Mouse (Mus musculus): ENCODE data around the gene Eml4.

Gene Eml4

DNA sequence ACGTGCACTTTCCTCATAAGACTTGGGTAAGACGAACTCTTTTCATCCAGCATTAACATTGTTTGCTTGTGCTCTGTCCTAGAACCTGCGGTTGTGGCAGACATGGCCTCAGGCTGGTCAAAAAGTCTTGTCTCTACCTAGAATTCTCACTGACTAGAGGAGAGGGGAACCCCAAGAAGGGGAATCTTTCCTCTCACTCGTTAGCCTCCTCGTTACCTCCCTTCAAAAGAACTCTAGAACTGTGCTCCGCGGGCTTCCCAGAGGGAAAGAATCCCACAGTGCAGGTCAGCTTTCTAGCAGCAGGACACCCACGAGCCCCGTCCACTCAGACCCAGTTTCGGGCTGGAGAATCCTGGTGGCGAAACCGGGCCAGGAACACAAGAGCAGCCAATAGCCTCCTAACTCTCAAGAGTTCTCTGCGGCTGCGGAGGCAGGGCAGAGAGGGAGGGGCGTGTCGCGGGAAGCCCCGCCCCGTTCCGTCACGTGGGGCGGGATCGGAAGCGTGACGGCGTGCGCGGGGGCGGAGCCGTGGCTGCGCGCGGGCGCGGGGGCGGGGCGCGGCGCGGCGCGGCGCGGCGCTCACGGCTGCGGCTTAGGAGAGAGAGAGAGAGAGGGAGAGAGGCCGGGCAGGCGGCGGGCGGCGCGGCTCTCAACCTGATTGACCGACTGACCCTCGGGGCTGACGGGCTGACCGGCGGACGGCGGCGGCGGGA is at the start of gene Eml4:
Gene Eml4, plus strand, starts transcription at position 553 of the 713 bp plus-strand sequence.
- DNase-seq (ENCODE audit: low read depth, low spot score), result peak; percentile 97

DNA sequence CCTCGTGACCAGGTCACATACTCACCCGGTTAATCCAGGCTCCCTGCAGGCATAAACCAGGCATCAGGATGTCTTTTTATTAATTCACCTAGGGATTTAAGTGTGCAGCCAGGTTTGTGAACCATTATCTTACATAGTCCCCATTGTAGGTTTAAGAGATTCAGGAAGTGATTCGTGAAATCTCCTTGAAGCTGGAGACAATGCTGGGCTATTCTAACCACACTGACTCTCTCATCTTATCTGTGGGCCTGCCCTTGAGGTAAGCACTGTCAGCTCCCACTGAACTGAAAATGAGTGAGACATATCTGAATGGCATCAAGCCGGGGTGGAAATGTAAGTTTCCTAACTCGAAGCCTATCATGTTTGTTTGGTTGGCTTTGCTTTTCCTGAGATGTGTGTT is 49.3 kb upstream of the Eml4 start:
- DNase-seq (ENCODE audit: low read depth, low spot score), result no peak

- no peak for DNase-seq (ENCODE audit: low read depth, low spot score)
Measured at GRCm38 (mm10) chr17:83304089-83304822, 46.5 kb upstream of the Eml4 start.

GRCm38 (mm10) chr17:83306964-83307640 is 43.6 kb upstream of the Eml4 start:
- DNase-seq (ENCODE audit: low read depth, low spot score), result peak; percentile 46

- DNase-seq (ENCODE audit: low read depth, low spot score), result no peak
Measured at GRCm38 (mm10) chr17:83307641-83308296, 43.0 kb upstream of the Eml4 start.

DNA sequence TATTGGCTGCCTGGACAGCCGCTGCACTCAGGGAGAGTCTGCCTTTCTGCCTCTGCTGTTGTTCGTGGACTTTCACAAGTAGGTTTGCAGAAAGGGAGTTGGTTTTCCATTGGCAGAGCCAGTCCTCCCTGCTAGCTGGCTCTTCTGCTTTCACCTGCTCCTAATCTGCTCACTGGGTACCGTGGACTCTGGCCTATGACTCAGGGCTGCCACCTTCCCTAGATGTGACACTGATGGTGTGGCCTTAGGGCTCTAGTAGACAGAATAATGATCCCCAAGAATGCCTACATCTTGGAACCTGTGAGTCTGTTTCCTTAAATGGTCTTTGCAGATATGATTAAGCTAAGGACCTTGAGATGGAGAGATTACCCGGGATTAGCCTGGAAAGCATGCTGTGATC is 42.3 kb upstream of the Eml4 start:
- no peak for DNase-seq (ENCODE audit: low read depth, low spot score)

DNA sequence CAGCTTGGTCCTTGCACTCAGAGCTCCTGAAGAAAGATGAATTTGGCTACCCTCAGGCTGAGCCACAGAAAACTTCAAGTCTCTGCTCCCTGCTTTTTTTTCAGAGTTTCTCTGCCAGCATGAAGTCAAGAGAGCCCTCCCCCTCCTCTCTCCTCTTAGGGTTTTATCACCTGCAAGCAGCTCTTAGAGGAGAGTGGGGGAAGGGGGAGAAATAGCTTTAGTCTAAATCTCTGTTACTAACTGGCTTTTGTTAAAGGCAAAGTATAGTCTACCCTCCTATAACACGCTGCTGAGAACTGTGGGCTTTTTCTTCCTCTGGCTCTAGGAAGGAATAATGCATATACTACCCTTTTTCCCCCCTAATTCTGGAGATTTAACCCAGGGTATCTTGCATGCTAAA is 41.5 kb upstream of the Eml4 start:
- DNase-seq (ENCODE audit: low read depth, low spot score), result no peak

DNA sequence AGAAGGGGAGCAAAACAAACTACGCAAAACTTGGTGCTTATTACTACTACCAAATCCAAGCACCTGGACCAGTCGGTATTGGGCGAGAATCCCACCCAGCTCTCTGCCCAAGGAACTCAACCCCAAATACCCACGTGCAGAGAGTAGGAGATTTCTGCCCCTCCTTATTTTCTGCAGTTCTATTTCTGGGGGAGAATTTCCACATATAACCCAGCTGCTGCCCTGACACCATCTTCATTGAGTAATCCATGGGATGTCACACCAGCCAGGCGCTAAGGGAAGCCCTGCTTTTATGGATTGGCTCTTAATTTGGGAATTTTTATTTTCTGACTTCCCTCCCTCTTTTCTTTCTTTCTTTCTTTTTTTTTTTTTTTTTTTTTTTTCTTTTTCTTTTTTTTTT is 38.9 kb upstream of the Eml4 start:
- DNase-seq (ENCODE audit: low read depth, low spot score), result no peak

DNA sequence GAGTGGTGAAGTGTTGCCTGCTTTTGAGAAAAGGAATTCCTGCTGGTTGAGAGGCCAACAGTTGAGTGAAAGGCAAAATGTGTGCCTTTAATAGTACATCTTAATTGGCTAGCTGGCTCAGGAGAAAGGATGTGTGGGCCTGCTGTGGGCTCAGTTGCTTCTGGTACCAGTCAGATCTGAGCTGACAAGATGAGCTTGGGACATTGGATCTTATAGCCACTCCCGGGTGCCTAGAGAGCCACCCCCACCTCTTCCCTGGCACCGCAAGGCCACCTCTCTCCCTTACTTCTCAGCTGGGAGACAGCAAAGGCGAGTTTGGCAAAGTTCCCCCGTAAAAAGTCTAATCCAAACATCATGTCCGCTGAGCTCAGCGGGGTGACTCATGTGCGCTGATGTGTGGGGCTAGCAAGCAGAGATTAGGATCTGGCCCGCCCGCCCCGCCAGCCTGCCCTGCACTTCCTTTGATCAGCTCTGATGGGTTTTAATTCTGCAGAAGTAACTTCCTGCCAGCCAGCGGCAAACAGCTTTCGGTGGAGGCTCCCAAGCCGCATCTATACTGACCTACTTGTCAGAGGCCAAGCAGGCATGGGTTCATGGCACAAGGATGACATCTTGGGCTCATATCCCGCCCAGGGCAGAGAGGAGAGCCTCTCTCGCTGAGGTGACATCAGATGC is 38.4 kb upstream of the Eml4 start:
- DNase-seq (ENCODE audit: low read depth, low spot score), result peak; percentile 85

DNA sequence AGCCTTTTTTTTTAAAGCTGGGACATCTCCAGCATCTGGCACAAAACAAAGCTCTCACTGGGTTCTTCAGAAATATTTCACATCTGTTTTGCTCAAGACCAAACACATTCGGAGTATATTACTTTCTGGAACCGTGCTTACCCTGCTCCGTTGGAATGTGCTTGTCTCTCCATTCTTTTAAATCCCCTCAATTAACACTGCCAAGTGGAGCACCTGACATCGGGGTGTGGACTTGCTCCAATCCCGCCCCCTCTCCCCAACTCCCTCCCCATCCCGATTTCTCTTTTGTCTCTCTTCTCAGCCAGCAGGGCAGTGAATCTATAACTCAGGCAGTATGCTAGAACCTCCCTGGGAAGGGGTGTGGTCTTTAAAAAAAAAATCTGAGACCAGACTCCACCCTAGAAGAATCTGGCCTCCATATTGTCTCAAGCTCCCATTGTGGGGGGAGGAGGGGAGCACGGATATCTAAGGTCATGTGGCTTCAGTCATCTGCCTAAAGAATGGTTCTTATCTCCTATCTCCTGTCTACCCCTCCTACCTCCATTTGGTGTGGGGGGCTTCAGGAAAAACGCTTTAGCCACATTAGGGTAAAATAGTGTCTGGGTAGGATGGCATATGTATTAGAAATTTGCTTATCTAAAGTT is 37.6 kb upstream of the Eml4 start:
- DNase-seq (ENCODE audit: low read depth, low spot score), result no peak

DNA sequence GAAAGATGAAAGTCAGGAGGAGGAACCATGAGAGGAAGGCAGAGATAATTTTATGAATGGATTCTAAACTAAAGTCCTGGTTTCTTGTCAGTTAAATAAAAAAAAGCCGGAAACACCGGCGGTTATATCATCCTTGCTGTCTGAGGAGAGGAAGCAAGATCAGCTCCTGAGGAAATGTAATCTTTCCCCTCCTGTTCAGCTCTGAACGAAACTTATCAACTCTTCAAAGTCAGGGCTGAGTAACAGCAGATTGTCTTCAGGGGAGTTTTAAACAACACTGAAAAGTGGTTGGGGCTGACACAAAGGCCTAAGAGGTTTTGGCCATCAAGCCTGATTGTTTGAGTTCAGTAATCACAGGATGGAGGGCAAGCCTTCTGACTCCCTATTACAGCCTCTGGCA is 35.3 kb upstream of the Eml4 start:
- DNase-seq (ENCODE audit: low read depth, low spot score), result peak; percentile 23

DNA sequence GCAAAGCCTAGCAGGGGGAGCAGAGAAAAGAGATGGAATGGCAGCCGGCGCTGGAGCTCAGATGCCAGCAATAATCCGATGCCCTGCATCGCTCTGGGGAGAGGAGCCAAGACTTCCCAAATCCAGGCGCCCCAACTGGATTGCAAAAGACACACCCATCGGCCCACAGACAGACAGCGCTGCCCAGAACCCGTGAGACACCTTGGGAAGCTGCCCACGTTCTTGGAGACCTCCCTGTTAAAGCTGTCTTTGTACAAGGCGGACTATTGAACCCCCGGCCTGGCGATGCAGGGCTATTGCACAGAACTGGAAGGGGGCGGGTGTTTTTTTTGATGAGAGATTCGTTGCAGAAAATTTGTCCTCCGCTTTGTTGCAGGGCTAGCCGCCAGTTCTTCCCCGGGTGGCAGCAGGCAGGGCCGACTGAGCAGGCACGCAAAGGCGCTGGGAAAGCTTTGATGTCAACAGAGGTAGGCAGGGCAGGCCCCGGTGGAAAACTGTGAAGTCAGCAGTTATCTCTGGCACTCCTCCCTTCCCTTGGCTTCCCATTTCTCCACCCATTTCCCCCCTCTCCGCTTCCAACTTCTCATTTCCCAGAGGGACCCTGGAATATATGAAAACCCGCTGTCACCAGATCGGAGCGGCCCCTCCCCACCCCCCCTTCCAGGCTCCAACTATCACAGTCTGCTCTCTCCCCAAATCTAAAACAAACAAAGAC is 28.0 kb upstream of the Eml4 start:
- DNase-seq (ENCODE audit: low read depth, low spot score), result no peak

DNA sequence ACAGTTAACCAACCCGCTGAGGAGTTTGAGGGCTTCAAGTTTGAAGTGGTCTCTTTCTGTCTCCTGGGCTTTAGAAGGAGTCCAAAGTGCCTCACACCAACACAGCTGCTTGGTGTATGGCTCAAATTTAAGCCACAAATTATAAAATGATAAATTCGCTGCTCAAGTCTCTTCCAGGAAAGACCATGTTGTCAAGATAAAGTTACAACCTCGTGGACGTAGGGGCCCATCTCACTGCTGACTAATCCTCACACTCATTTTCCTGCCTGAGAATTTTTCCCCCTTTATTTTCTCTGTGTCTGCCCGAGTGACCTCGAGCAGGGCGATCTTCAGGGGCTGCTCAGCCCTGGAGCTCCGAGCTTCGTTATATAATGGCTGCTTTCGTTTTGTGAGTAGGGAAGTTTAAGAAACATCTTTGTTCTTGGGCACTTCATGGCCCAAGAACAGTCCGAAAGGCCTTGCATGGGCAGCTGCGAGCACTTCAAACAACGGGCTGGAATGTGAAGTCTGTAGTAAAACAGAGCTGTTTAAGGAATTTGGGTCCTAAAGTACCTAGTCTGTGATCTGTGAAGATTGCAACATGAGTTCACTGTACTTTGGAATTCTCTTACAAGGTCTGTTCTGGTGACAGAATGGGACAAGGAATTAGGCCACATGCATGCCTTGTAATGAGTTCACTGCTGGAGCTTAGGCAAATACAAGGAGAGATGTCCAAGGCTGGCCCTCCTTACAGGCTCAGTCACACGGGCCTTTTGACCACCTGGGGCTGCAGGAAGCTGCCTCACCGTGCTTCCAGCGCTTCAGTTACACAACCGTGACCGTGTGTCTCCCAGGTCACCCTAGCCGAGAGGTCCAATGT is 27.1 kb upstream of the Eml4 start:
- DNase-seq (ENCODE audit: low read depth, low spot score), result no peak

DNA sequence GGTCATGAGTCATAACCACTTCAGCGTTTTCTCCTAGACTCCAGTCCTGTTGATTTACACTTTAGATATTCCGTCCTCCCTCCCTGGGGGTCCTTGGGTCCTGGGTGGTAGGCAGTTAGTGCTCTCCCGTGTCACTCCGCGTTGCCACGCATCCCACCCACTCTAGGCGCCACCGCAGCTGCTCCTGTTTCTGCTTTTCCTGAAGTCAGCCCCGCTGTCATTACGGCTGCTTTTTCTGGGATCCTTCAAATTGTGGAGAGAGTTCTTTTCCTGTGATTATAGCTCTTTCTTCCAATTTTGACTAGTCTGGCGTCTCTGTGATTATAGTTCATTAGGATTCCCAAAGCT is 26.5 kb upstream of the Eml4 start:
- no peak for DNase-seq (ENCODE audit: low read depth, low spot score)

- DNase-seq (ENCODE audit: low read depth, low spot score), result peak; percentile 40
Measured at GRCm38 (mm10) chr17:83335183-83335584, 15.5 kb upstream of the Eml4 start.

DNA sequence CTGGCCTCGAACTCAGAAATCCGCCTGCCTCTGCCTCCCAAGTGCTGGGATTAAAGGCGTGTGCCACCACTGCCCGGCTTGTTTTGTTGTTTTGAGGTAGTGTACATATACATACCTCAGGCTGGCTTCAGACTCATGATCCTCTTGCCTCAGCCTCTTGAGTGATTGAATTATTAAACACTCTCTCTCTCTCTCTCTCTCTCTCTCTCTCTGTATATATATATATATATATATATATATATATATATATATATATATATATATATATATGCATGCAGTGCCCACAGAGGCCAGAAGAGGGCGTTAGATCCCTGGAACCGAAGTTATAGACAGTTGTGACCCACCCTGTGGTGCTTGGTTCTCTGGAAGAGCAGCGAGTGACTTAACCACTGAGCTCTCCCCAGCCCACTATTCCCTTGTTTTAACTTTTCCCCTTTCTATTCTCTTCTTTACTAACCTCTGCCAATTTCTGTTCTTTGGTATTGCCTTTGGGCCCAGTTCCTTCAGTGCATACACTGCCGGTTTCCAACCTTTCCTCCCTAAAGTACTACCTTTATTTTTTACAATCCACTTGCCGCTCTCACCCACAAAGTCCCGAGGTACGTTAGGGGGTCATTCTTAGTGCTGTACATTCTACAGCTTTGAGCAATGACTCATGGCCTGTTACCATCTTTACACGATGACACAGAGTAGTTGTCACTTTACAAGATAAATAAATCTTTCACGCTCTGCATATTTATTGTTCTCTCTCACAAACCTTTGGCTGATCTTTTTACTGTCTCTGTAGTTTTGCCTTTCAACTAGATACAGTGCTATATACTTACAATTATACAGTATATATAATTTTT is 13.5 kb upstream of the Eml4 start:
- peak; percentile 56 for DNase-seq (ENCODE audit: low read depth, low spot score)

- peak; percentile 52 for DNase-seq (ENCODE audit: low read depth, low spot score)
Measured at GRCm38 (mm10) chr17:83339368-83340085, 11.2 kb upstream of the Eml4 start.

Measured in CD4-positive, CD25-positive, alpha-beta regulatory T cell, adult 2 months (primary cell).